Mouse (Mus musculus): ENCODE data around the gene Mrrf.

DNA sequence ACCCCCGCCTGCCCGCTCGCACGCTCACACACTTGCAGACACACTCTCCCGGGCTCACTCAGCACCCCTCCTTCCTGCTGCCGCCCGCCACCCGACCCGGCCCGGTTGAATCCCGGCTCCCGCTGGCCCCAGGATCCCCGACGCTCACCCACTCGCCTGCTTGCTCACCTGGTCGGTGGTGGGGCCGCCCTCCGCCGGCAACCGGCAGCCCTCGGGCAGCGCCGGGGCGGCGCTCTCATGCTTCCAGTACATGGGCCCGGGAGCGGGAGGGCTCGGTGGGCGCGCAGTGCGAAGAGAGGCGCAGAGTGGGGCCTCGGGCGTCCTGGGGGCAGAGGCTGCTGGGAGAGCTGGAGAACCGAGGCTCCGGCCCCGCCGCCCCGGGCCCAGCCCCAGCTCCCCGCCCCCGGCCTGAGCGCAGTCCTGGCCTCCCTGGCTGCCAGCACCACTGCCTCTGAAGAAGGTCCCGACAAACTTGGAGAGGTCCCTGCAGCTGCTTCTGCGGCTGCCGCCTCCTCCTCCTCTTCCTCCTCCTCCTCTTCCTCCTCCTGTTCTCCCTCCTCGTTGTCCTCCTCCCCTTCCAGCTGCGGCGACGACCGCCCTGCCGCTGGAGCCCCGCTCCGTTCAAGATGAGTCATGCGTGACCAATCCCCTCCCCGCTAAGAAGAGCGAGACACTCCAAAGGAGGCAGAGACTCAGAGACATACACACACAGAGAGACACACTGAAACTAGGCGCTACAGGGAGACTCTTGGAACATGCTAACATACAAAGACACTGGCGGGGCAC is 31.0 kb upstream of the Mrrf start, which contains the start of gene Lhx6:
- no peak for TF ChIP-seq CTCF (IDR thresholded peaks at IDR 0.05; ENCODE audit: insufficient read depth, low read length)
- TF ChIP-seq POLR2A (IDR thresholded peaks at IDR 0.05; ENCODE audit: borderline replicate concordance, extremely low read depth, low read depth, low read length) = no peak
